Mouse (Mus musculus): ENCODE data around the gene Grn. TPM values are rescaled to one million over a fixed set of nuclear protein-coding genes. Genes with fewer than 3 reads are reported as not detected.
A peak's percentile ranks its signal among the peaks of the same experiment; 100 is the strongest.

The Grn gene
- polyA plus RNA-seq, 1 experiment from 2014 or later, result 68.1 TPM

DNA sequence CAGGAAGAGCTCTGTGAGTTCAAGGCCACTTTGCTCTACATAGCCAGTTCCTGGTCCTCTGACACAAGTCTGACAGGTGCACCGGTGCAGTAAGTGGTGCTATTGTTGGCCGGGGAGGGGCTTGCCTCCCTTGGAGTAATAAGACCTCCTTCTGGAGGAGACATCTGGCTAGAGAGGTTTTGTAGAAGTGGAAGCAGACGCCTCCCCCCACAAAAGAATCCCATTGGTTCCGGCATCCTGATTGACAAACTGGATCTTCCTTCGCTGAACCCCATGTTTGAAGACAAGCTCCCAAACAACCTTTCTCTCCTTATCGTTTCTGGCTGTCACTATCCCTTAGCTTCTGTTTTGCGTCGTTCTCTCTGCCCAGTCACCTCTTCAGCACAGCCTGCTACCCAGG is 18.2 kb downstream of the Grn start:
- no peak overlapping the region for H3K27ac ChIP-seq (ENCODE audit: low read depth, low read length)
- H3K27me3 ChIP-seq (replicated peaks; ENCODE audit: control insufficient read depth, insufficient read depth, low read length), result peaks cover 46% of the 10 kb centered on the region
- H3K4me2 ChIP-seq, result no peak overlapping the region
- no peak for DNase-seq (ENCODE audit: low spot score)
- H3K36me3 ChIP-seq (ENCODE audit: control insufficient read depth, insufficient read depth, low read length), result no peaks in the 10 kb centered on the region
- H3K4me1 ChIP-seq (replicated peaks; ENCODE audit: control insufficient read depth, insufficient read depth, low read length), result peaks cover 32% of the 10 kb centered on the region
- no peaks in the 10 kb centered on the region for H3K9me3 ChIP-seq (ENCODE audit: control insufficient read depth, low read length)
- H3K9ac ChIP-seq (ENCODE audit: low read depth, low read length), result no peak overlapping the region
- no peak overlapping the region for H3K4me3 ChIP-seq (ENCODE audit: low read depth, low read length)
- ATAC-seq (replicated peaks; ENCODE audit: low FRiP score), result no peak
- 17% methylated on average over 8 of the region's 8 CpGs for WGBS

DNA sequence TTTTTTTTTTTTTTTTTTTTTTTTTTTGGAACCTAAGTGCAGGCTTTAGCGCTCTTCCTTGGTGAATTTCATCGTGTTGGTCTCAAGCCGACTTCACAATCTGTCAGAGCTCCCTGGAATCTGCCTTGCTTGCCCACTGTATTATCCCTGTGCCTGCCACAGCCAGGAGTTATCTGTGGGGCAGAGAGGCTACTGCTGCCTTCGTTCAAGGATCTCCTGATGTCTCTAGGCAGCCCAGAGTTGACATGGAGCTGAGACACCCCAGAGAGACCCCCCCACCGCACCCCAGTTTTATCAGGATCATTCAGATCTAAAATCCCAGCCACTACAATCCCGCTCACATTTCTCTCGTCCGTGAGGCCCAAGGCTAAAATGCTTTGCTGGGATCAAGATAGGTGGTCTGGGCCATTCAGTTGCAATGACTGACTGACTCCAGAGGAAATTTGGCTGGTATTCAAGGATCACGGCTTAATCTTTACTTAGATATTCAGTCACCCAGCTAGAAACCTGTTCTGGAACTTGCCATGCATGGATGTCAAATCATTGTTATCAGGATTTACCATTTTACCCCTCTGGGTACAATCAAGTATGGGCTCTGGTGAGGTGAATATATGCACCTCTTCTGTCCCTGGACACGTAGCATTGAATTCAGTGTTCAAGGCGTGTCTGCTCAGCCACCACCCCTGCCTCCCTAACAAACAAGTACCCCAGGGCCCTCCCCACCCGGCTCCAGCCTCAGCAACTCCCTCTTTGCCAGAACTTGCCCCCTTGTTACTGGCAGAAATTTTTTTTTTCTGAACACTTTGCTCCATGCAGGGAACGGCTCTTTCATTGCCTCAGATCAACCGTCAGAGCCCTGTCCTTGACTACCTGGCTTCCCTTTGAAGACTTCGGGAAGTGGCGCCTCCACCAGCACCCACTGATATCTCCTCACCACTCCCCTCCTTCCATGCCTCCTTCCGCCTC is 19.2 kb downstream of the Grn start:
- ATAC-seq (replicated peaks; ENCODE audit: low FRiP score) (no peak), DNase-seq (ENCODE audit: low spot score) (no peak)
- Histone ChIP-seq H3K4me2 (no peak overlapping the region), H3K4me3 (ENCODE audit: low read depth, low read length) (no peak overlapping the region), H3K27me3 (replicated peaks; ENCODE audit: control insufficient read depth, insufficient read depth, low read length) (peaks cover 39% of the 10 kb centered on the region), H3K9ac (ENCODE audit: low read depth, low read length) (no peak overlapping the region), H3K9me3 (ENCODE audit: control insufficient read depth, low read length) (no peaks in the 10 kb centered on the region), H3K27ac (ENCODE audit: low read depth, low read length) (no peak overlapping the region), H3K4me1 (replicated peaks; ENCODE audit: control insufficient read depth, insufficient read depth, low read length) (peaks cover 32% of the 10 kb centered on the region), H3K36me3 (ENCODE audit: control insufficient read depth, insufficient read depth, low read length) (no peaks in the 10 kb centered on the region)
- 51% methylated on average over 17 of the region's 17 CpGs for WGBS

DNA sequence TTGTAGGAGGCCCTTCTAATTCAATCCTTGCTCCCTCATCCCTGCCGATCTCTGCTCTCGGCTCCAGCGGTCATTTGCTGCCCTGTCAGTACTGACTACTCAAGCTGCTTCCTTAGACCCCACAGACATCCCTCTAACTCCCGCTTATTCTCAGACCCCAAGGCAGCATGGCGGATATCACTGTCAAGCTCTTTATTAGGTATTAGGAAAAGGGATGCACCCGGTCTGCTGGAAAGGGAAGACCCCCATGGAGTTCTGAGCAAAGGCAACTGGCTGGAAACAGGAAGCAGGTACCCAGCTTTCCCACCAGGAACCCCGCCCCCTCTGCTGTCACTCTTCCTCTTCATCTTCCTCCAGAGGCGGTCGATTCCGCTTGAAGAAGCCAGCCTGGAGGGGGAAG is 23.0 kb downstream of the Grn start:
- Histone ChIP-seq H3K4me1 (replicated peaks; ENCODE audit: control insufficient read depth, insufficient read depth, low read length) (peaks cover 24% of the 10 kb centered on the region), H3K4me2 (no peak overlapping the region), H3K9ac (ENCODE audit: low read depth, low read length) (no peak overlapping the region), H3K4me3 (ENCODE audit: low read depth, low read length) (no peak overlapping the region), H3K27ac (ENCODE audit: low read depth, low read length) (no peak overlapping the region), H3K9me3 (ENCODE audit: control insufficient read depth, low read length) (no peaks in the 10 kb centered on the region), H3K36me3 (ENCODE audit: control insufficient read depth, insufficient read depth, low read length) (no peaks in the 10 kb centered on the region), H3K27me3 (replicated peaks; ENCODE audit: control insufficient read depth, insufficient read depth, low read length) (peaks cover 19% of the 10 kb centered on the region)
- ATAC-seq (replicated peaks; ENCODE audit: low FRiP score) (no peak), DNase-seq (ENCODE audit: low spot score) (no peak)
- 35% methylated on average over 10 of the region's 10 CpGs for WGBS

DNA sequence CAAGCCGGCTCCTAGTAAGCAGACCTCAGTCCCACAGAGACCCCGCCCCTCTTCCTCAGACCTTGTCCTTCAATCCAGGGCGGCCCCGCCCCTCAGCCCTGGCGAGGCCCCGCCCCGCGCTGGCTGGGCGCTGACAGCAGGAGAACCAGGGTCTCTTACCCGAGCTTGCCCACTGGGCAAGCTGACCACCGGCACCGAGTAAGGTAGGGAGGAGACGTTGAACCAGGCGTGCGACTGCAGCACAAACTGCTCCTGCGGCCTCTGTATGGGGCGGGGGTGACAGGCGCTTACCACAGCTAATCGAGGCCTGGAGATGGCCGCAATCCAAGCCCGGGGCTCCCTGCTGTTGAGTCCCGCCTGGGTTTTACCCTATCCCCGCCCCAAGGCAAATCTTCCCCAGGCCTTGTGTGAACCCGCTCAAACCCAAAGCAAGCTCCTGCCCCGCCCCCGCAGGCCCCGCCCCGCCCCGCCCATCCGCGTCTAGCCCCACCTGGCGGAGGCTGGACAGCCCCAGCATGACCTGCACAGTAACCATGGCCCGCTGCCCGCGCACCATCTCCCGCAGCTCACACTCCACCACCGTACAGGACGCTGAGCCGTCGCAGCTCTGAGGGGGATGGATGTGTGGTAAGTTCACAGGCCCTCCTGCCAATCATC is 25.8 kb downstream of the Grn start:
- Histone ChIP-seq H3K9ac (ENCODE audit: low read depth, low read length) (0 out of 2 replicates have a peak overlapping the region, but pooled peaks have one; percentile 26), H3K4me1 (replicated peaks; ENCODE audit: control insufficient read depth, insufficient read depth, low read length) (peaks cover 30% of the 10 kb centered on the region), H3K9me3 (ENCODE audit: control insufficient read depth, low read length) (no peaks in the 10 kb centered on the region), H3K4me2 (peak overlapping the region; percentile 89), H3K27me3 (replicated peaks; ENCODE audit: control insufficient read depth, insufficient read depth, low read length) (peaks cover 4% of the 10 kb centered on the region; the same call in 1 of the 2 replicates), H3K4me3 (ENCODE audit: low read depth, low read length) (peak overlapping the region; percentile 57), H3K27ac (ENCODE audit: low read depth, low read length) (peak overlapping the region; percentile 43), H3K36me3 (ENCODE audit: control insufficient read depth, insufficient read depth, low read length) (no peaks in the 10 kb centered on the region)
- peak; percentile 73 for ATAC-seq (replicated peaks; ENCODE audit: low FRiP score)
- DNase-seq (ENCODE audit: low spot score), result peak; percentile 84
- 11% methylated on average over 40 of the region's 40 CpGs for WGBS

DNA sequence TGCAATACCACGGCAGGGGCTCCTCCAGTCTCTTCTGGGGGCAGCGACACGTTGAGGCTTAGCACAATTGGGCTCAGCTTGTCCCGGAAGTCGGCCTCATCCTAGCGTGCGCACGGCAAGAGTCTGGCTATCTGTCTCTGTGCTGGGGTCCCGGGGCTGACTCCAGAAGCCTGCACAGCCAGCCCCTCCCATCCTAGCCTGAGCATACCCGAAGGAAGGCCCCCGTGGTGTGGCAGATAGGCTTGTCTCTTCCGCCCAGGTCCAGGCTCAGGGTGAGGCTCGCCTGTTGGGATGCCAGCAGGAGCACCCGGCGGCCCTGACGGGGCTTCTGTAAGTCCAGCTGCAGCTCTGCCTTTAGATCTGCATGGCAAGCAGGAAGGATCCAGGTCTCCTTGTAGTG is 30.4 kb downstream of the Grn start:
- DNase-seq (ENCODE audit: low spot score) (no peak), ATAC-seq (replicated peaks; ENCODE audit: low FRiP score) (peak; percentile 80)
- Histone ChIP-seq H3K9ac (ENCODE audit: low read depth, low read length) (no peak overlapping the region; the same call in 1 of the 2 replicates), H3K27ac (ENCODE audit: low read depth, low read length) (no peak overlapping the region), H3K27me3 (replicated peaks; ENCODE audit: control insufficient read depth, insufficient read depth, low read length) (peaks cover 4% of the 10 kb centered on the region; the same call in 1 of the 2 replicates), H3K4me3 (ENCODE audit: low read depth, low read length) (no peak overlapping the region), H3K4me1 (replicated peaks; ENCODE audit: control insufficient read depth, insufficient read depth, low read length) (peaks cover 30% of the 10 kb centered on the region), H3K4me2 (peak overlapping the region; percentile 19), H3K36me3 (ENCODE audit: control insufficient read depth, insufficient read depth, low read length) (no peaks in the 10 kb centered on the region), H3K9me3 (ENCODE audit: control insufficient read depth, low read length) (no peaks in the 10 kb centered on the region)
- WGBS, result 46% methylated on average over 16 of the region's 16 CpGs

DNA sequence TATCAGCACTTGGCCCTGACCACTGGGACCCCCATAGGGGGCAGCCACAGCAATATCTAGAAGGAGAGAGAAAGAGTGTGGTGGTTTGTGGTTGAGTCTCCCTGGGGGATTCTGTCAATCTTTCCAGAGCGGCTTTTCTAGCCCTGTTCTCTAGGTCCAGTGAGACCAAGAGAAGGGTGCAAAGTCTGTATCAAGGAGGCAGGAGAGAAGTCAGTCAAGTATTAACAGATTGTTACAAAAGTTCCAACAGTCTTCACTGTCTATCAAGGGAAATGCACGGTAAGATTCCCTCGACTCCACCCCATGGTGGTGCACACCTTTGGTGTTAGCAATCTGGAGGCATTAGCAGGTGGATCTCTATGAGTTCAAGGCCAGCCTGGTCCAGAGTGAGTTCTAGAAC is 31.6 kb downstream of the Grn start:
- H3K9me3 ChIP-seq (ENCODE audit: control insufficient read depth, low read length), result no peaks in the 10 kb centered on the region
- peaks cover 28% of the 10 kb centered on the region; the same call in 1 of the 2 replicates for H3K4me1 ChIP-seq (replicated peaks; ENCODE audit: control insufficient read depth, insufficient read depth, low read length)
- no peak overlapping the region for H3K9ac ChIP-seq (ENCODE audit: low read depth, low read length)
- DNase-seq (ENCODE audit: low spot score) (no peak), ATAC-seq (replicated peaks; ENCODE audit: low FRiP score) (no peak)
- WGBS, result 57% methylated on average over 3 of the region's 3 CpGs
- H3K36me3 ChIP-seq (ENCODE audit: control insufficient read depth, insufficient read depth, low read length), result no peaks in the 10 kb centered on the region
- peaks cover 3% of the 10 kb centered on the region; the same call in 1 of the 2 replicates for H3K27me3 ChIP-seq (replicated peaks; ENCODE audit: control insufficient read depth, insufficient read depth, low read length)
- no peak overlapping the region for H3K27ac ChIP-seq (ENCODE audit: low read depth, low read length)
- H3K4me3 ChIP-seq (ENCODE audit: low read depth, low read length), result no peak overlapping the region
- H3K4me2 ChIP-seq, result no peak overlapping the region

DNA sequence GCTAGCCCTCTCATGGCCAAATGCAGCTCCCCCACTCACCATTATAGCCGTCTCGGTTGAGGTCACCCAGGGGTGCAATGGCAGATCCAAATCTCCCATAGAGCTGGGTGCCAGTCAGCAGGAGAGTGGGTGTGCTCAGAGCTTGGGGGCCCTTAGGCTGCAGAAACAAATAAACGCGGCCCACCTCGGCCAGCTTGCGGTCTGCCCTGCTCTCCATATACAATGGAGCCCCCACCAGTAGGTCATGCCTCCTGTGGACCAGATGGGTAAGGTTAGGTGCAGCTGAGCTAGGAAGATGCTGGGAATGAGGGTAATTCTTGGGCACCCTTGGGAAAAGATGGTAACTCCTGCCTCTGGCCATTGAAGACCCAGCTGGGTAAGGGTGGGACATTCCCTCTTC is 34.8 kb downstream of the Grn start:
- no peak for ATAC-seq (replicated peaks; ENCODE audit: low FRiP score)
- no peaks in the 10 kb centered on the region for H3K36me3 ChIP-seq (ENCODE audit: control insufficient read depth, insufficient read depth, low read length)
- no peak overlapping the region for H3K27ac ChIP-seq (ENCODE audit: low read depth, low read length)
- 93% methylated on average over 6 of the region's 6 CpGs for WGBS
- H3K4me1 ChIP-seq (replicated peaks; ENCODE audit: control insufficient read depth, insufficient read depth, low read length), result peaks cover 52% of the 10 kb centered on the region
- no peaks in the 10 kb centered on the region for H3K27me3 ChIP-seq (replicated peaks; ENCODE audit: control insufficient read depth, insufficient read depth, low read length)
- H3K4me2 ChIP-seq, result no peak overlapping the region
- DNase-seq (ENCODE audit: low spot score), result no peak
- no peak overlapping the region for H3K4me3 ChIP-seq (ENCODE audit: low read depth, low read length)
- H3K9ac ChIP-seq (ENCODE audit: low read depth, low read length), result no peak overlapping the region
- H3K9me3 ChIP-seq (ENCODE audit: control insufficient read depth, low read length), result no peaks in the 10 kb centered on the region

DNA sequence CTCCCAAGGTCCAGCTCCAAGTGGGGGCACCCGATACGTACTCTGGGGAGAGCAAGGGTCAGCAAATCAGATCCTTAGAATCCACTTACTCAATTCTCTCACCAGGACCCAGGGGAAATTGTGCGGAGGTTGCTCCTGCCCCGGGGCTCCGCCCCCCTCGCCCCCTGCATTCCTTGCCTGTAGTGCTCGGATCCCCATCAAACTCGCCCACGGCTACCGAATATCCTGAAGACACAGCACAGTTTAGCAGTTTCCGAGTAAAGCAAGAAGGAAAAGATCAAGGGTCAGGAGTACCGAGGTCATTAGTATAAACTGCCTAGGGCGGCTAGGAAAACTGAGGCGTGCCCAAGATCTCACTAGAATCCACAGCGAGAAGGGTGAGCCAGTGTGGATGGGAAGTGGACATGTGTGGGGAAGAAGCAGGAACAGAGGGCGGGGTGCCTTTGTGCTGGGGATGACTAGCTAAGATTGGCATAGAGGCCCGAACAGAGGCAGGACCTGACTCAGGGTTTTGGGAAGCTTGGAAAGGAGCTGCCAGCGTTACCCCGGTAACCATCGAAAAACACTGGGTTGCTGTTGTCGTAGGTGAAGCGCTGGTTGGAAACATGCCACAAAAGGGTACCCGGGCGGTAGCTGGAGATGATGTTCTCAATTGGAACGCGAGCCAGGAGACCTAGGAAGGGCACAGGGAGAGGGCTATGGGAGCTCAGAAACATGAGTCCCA is 35.8 kb downstream of the Grn start:
- no peak for DNase-seq (ENCODE audit: low spot score)
- WGBS, result 57% methylated on average over 26 of the region's 26 CpGs

More for the DNA sequence above, 35.8 kb downstream of the Grn start:
- Histone ChIP-seq H3K9ac (ENCODE audit: low read depth, low read length) (no peak overlapping the region), H3K4me2 (peak overlapping the region; percentile 21; the same call in 1 of the 2 replicates), H3K9me3 (ENCODE audit: control insufficient read depth, low read length) (no peaks in the 10 kb centered on the region), H3K36me3 (ENCODE audit: control insufficient read depth, insufficient read depth, low read length) (no peaks in the 10 kb centered on the region), H3K4me1 (replicated peaks; ENCODE audit: control insufficient read depth, insufficient read depth, low read length) (peaks cover 49% of the 10 kb centered on the region), H3K27me3 (replicated peaks; ENCODE audit: control insufficient read depth, insufficient read depth, low read length) (no peaks in the 10 kb centered on the region), H3K27ac (ENCODE audit: low read depth, low read length) (no peak overlapping the region), H3K4me3 (ENCODE audit: low read depth, low read length) (0 out of 2 replicates have a peak overlapping the region, but pooled peaks have one; percentile 6)
- ATAC-seq (replicated peaks; ENCODE audit: low FRiP score), result no peak
